Mouse (Mus musculus): ENCODE results near the gene Sohlh1.
"Not testable (repeated sequence)": the region's sequence is repeated elsewhere in the genome, so short reads cannot be mapped to it uniquely, and the experiment has no call there.

Sohlh1 gene

DNA sequence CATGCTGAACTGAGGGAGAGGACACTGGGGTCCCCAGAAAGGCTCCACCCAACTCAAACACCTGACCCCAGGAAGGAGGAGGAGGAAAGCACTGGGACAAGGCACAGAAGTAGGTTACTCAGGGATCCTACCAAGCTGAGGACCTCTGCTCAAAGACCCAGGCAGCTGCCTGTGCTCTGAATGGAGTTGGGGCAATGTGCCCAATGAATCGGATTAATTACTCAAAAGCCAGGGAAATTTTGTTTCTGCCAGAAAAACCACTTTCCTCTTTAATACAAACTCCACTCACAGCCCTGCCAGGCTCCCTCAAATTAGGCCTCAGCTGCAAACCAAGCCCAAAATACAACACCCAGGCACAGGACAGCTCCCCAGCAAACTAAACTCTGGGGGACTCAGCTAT is 4.3 kb downstream of the Sohlh1 start:
- no peak for DNase-seq (ENCODE audit: extremely low spot score, low read depth, low spot score)

DNA sequence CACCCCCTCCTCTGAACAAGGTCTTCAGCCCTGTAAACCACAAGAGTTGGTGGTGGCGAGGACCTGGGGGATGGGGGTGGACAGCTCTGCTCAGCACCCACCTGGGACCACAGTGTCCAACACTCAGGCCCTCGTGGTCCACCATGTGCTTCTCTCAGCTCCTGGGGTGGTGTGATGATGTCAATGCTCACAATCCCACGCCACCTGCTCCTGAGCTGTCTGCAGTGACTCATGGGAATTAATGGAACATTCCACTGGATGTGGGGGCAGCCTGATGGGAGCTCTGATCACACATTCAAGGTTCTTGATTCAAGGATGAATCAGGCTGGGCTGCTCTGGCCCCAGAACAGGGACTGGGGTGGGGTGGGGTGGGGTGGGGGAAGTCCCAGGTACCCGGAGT is 4.9 kb downstream of the Sohlh1 start:
- DNase-seq (ENCODE audit: extremely low spot score, low read depth, low spot score): no peak

DNA sequence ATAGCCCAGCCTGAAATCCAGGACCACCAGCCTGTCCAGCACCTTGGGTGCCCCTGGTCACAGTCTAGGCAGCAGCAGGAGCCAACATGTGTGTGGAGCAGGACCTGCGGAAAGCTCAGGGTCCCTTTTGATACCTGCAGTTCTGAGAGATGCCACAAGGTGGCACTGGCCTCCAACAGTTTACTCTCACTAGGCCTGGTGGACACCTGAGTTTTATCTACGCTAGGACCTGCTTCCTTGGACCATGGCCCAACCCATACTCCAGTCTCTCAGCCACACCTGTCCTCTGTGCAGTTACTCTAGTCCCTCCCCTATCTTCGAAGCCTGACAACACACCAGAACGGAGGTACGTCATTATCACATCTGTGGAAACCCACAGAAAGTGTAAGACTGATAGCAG is 10.8 kb downstream of the Sohlh1 start:
- peak; percentile 62 for DNase-seq (ENCODE audit: extremely low spot score, low read depth, low spot score)

DNA sequence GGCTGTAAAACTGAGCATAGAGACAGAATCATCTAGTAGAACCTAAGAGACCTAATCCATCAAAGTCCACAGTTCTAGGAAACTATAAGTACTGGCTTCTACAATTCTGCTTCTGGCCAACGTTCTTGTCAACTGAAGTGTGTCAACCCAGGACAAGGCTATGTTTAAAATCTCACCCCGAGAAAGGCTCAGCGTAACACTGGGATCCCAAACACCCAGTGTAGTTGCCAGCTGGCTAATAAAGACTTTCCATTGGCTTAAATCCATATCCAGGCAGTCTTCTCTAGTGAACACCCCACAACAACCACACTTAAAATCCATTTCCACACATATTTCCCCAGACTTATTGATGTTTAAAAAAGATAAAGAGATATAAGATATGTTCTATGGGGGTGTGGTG is 16.3 kb downstream of the Sohlh1 start:
- no peak for DNase-seq (ENCODE audit: extremely low spot score, low read depth, low spot score)

DNA sequence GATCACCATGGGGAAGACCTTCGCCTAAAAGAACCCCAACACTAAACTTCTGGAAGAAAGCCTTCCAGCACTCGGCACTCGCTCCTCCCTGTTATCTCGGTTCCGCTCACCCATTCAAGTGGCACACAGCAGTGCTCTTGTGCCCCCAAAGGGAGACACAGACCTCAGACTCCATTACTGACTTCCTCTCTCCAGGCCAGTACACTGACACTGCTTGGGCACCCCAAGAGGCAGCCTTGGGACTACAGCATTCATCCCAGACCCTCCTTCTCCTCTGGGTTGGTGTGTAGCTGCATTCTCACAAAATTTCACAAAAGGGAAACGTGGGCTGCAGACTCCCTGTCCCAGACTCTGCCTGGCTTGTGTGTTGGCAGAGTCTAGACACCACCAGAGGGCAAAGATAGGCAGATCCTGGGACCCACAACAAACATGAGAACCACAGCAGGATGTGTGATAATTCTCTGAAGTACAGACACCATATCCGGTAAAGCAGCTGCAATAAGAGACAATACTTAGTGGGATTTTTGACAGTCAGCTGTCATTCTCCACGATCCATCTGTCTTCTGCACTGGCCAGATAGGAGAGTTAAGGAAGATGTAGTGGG is 18.6 kb downstream of the Sohlh1 start:
- no peak for DNase-seq (ENCODE audit: extremely low spot score, low read depth, low spot score)

DNA sequence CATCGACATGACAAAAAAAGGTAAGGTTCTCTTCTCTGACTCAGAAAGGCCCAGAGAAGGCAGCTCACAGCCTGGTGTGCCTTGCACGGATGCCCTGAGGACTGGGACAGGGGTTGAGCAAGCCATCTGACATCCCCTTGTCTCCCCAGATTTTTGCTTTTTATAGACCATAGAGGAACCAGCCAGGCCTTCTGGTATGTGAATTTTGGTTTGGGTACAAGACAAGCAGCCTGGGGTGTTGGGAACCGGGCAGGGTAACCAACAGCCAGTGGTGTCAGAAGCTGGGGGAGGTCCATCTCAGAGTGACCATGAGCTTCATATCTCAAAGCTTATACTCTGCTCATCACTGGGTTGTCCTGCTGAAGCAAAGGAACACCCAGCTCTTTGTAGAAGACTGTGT is 22.3 kb downstream of the Sohlh1 start:
- no peak for DNase-seq (ENCODE audit: extremely low spot score, low read depth, low spot score)

DNA sequence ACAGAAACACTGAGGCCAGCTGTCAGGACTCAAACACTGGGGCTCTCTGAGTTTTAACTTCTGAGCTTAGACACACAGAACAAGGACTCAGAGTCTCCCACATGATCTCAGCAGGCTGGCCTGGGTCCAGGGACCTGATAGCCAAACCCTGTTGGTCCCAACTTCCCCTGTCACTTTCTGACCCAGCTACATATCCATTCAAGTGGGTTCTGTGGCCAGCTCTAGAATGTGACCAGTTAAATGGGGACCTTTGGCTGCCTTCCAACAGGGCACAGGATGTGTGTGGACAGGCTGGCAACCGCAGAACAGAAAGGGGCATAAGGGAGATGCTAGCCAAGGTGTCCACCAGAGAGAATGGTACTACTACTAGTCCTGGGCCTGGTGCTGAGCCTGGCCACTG is 24.2 kb downstream of the Sohlh1 start, which contains the start of gene Lcn9:
Gene Lcn9, plus strand, starts transcription at position 348 of the 400 bp plus-strand sequence.
- DNase-seq (ENCODE audit: extremely low spot score, low read depth, low spot score): no peak

DNA sequence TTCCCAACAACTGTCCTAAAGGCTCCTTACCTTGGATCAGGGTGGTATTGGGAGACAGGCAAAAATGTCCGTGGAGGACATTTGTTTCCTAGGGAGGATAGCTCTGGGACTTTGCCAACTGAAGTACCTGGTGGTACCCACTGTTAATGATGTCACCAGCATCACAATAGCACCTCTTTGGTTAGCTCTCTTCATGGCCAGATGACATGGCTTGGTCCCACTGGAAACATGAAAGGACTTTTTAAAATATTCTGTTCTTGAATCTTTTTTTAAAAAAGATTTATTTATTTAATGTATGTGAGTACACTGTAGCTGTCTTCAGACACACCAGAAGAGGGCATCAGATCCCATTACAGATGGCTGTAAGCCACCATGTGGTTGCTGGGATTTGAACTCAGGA is 31.3 kb downstream of the Sohlh1 start, which contains the start of gene Glt6d1:
Gene Glt6d1, minus strand, starts transcription at position 101 of the 400 bp plus-strand sequence.
- not testable (repeated sequence) for DNase-seq (ENCODE audit: extremely low spot score, low read depth, low spot score)

DNA sequence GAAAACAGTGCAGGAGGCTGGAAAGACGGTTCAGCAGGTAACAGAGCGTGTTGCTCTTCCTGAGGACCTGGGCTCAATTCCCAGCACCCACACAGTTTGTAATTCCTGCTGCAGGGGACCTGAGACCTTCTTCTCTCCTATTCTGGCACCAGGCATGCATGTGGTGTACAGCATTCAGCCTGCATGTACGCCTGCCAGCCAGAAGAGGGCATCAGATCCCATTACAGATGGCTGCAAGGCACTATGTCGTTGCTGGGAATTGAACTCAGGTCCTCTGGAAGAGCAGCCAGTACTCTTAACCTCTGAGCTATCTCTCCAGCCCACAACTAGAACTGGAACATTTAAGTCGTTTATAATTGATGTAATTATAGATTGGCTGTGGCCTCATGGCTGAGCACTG is 33.7 kb downstream of the Sohlh1 start:
- no peak for DNase-seq (ENCODE audit: extremely low spot score, low read depth, low spot score)

DNA sequence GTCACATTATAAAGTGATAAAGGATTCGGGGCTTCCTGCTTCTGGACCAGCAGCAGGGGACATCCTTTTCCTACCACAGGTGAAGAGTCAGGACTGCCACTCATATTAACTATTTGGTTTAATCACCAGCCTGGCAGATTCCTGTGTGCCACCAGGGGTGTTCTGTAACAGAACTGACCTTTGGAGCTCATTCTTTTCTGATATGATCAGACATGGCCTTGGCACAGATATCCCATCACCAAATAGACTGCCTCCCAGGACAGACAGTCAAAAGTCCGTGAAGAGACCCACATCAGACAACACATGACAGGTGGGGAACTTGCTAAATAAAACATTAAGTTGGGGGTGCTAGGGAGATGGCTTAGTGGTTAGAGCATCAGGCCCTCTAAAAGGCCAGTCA is 35.3 kb downstream of the Sohlh1 start:
- DNase-seq (ENCODE audit: extremely low spot score, low read depth, low spot score): no peak

DNA sequence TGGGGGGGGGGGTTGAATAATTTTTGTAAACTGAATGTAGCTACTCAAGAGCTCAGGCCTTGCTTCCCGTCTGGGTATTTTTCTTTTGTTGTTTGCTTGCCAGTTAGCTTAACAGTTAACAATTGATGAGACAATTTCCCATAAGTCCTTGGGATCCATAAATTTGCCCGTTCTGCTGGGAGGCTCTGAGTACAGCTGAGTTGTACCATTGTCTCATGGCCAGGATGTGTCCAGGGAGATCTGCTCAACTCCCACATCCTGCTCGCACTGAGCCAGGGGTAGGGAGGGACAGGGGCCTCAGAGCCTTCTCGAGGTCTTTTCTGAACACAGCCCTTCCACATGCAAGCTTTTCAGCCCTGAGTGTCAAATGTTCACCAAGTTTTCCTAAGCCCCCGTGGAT is 49.0 kb downstream of the Sohlh1 start:
- no peak for DNase-seq (ENCODE audit: extremely low spot score, low read depth, low spot score)

DNA sequence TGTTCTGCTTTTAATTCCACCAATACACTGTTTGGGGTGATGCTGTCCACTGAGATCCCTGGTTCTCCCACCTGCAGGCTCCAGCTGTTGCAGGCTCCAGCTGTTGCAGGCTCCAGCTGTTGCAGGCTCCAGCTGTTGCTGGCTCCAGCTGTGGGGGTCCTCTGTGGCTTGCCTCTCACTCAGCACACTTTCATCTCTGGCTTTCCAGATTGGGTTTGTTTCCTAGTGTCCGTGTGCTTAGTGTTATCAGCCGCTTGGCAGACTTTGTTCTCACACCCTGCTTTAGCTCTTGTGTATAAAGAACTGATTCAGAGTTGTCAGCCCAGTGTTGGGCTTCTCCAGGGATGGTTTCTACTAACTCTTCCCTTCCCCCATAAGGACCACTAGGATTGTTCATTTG is 49.4 kb downstream of the Sohlh1 start:
- DNase-seq (ENCODE audit: extremely low spot score, low read depth, low spot score): no peak
